Mouse (Mus musculus) hindbrain, embryonic 12.5 days (tissue): ENCODE measurements around the gene Kcnc3. TPM values are rescaled to one million over a fixed set of nuclear protein-coding genes. Genes with fewer than 3 reads are reported as not detected.

Source experiments
- polyA plus RNA-seq: library from polyadenylated mRNA; unstranded; fragments of >200 nt; fragmentation: Nextera tagmentation; extraction: Ambion mirVana; gene quantifications from 2 replicates; pipeline ENCODE4 v1.2.1, GENCODE M21; 2016

Gene Kcnc3
- polyA plus RNA-seq, 1 experiment from 2014 or later, result 3.8 TPM

Other genes starting within 250 kb of the Kcnc3 start
- gene Syt3, start 206.6 kb upstream of the Kcnc3 start, polyA plus RNA-seq, result 6.8 and 7.5 TPM in 2 replicates
- 1.1 and 1.9 TPM in 2 replicates for gene 1700008O03Rik, start 204.8 kb upstream of the Kcnc3 start, polyA plus RNA-seq
- 12.6 and 12.7 TPM in 2 replicates for gene Lrrc4b, start 161.6 kb upstream of the Kcnc3 start, polyA plus RNA-seq
- 1.3 and 3.9 TPM in 2 replicates for gene Aspdh, start 125.3 kb upstream of the Kcnc3 start, polyA plus RNA-seq
- 60.5 and 65.1 TPM in 2 replicates for gene Josd2, start 122.7 kb upstream of the Kcnc3 start, polyA plus RNA-seq
- gene Emc10, start 94.1 kb upstream of the Kcnc3 start, polyA plus RNA-seq, result 134 and 142 TPM in 2 replicates
- 25.2 and 26.0 TPM in 2 replicates for gene Fam71e1, start 94.1 kb upstream of the Kcnc3 start, polyA plus RNA-seq
- 0.22 TPM in 1 of 2 replicates, not detected in the other for gene Mybpc2, start 66.0 kb upstream of the Kcnc3 start, polyA plus RNA-seq
- 0.08 and 0.10 TPM in 2 replicates for gene Spib, start 58.6 kb upstream of the Kcnc3 start, polyA plus RNA-seq
- 72.1 and 73.5 TPM in 2 replicates for gene Pold1, start 41.8 kb upstream of the Kcnc3 start, polyA plus RNA-seq
- 71.5 and 75.8 TPM in 2 replicates for gene Nr1h2, start 36.7 kb upstream of the Kcnc3 start, polyA plus RNA-seq
- 0.87 and 1.2 TPM in 2 replicates for gene Napsa, start 18.3 kb upstream of the Kcnc3 start, polyA plus RNA-seq
- 3.9 and 4.3 TPM in 2 replicates for gene Myh14, start 80.2 kb downstream of the Kcnc3 start, polyA plus RNA-seq
- not detected in 2 replicates for gene Izumo2, start 118.1 kb downstream of the Kcnc3 start, polyA plus RNA-seq
- 32.7 and 34.0 TPM in 2 replicates for gene Vrk3, start 157.7 kb downstream of the Kcnc3 start, polyA plus RNA-seq
- 2.3 and 2.8 TPM in 2 replicates for gene Zfp473, start 160.4 kb downstream of the Kcnc3 start, polyA plus RNA-seq
- 69.8 and 73.9 TPM in 2 replicates for gene Nup62, start 225.4 kb downstream of the Kcnc3 start, polyA plus RNA-seq
- gene Il4i1, start 225.7 kb downstream of the Kcnc3 start, polyA plus RNA-seq, result 1.8 and 2.5 TPM in 2 replicates
- gene Atf5, start 226.0 kb downstream of the Kcnc3 start, polyA plus RNA-seq, result 3.9 and 4.6 TPM in 2 replicates